Mouse (Mus musculus): ENCODE results near the gene Cdk14. TPM values are rescaled to one million over a fixed set of nuclear protein-coding genes. Genes with fewer than 3 reads are reported as not detected.

The Cdk14 gene
- polyA plus RNA-seq, 1 experiment from 2014 or later: 25.5 TPM

- WGBS: 49% methylated on average over 8 of the region's 8 CpGs
- Histone ChIP-seq H3K4me2 (no peak overlapping the region), H3K27ac (ENCODE audit: low read depth, low read length) (0 out of 2 replicates have a peak overlapping the region, but pooled peaks have one; percentile 2), H3K9ac (ENCODE audit: low read length) (no peak overlapping the region), H3K4me3 (ENCODE audit: low read depth, low read length) (no peak overlapping the region), H3K36me3 (ENCODE audit: control insufficient read depth, insufficient read depth, low read length) (no peaks in the 10 kb centered on the region), H3K4me1 (ENCODE audit: control insufficient read depth, insufficient read depth, low read length) (peaks cover 30% of the 10 kb centered on the region), H3K9me3 (ENCODE audit: control insufficient read depth, low read length) (no peaks in the 10 kb centered on the region), H3K27me3 (ENCODE audit: control insufficient read depth, insufficient read depth, low read length) (no peaks in the 10 kb centered on the region)
- no peak for ATAC-seq (ENCODE audit: low FRiP score)
- DNase-seq (ENCODE audit: low spot score, missing footprints): peak; percentile 86
These were observed 553.2 kb downstream of the Cdk14 start for GRCm38 (mm10) chr5:4866945-4867344.

GRCm38 (mm10) chr5:4866099-4866498 lies 554.0 kb downstream of the Cdk14 start:
- WGBS: 50% methylated on average over 1 of the region's 1 CpGs
- Histone ChIP-seq H3K9ac (ENCODE audit: low read length) (no peak overlapping the region), H3K4me1 (ENCODE audit: control insufficient read depth, insufficient read depth, low read length) (peaks cover 30% of the 10 kb centered on the region), H3K4me3 (ENCODE audit: low read depth, low read length) (no peak overlapping the region), H3K36me3 (ENCODE audit: control insufficient read depth, insufficient read depth, low read length) (no peaks in the 10 kb centered on the region), H3K27ac (ENCODE audit: low read depth, low read length) (no peak overlapping the region), H3K4me2 (no peak overlapping the region), H3K27me3 (ENCODE audit: control insufficient read depth, insufficient read depth, low read length) (no peaks in the 10 kb centered on the region), H3K9me3 (ENCODE audit: control insufficient read depth, low read length) (no peaks in the 10 kb centered on the region)
- ATAC-seq (ENCODE audit: low FRiP score) (no peak), DNase-seq (ENCODE audit: low spot score, missing footprints) (peak; percentile 85)

GRCm38 (mm10) chr5:4861592-4861991 lies 558.5 kb downstream of the Cdk14 start:
- Histone ChIP-seq H3K4me2 (no peak overlapping the region), H3K4me3 (ENCODE audit: low read depth, low read length) (no peak overlapping the region), H3K9me3 (ENCODE audit: control insufficient read depth, low read length) (no peaks in the 10 kb centered on the region), H3K27ac (ENCODE audit: low read depth, low read length) (no peak overlapping the region), H3K27me3 (ENCODE audit: control insufficient read depth, insufficient read depth, low read length) (no peaks in the 10 kb centered on the region), H3K9ac (ENCODE audit: low read length) (no peak overlapping the region), H3K4me1 (ENCODE audit: control insufficient read depth, insufficient read depth, low read length) (peaks cover 8% of the 10 kb centered on the region), H3K36me3 (ENCODE audit: control insufficient read depth, insufficient read depth, low read length) (no peaks in the 10 kb centered on the region)
- WGBS: 88% methylated on average over 9 of the region's 9 CpGs
- no peak for ATAC-seq (ENCODE audit: low FRiP score)
- peak; percentile 6 for DNase-seq (ENCODE audit: low spot score, missing footprints)

- ATAC-seq (ENCODE audit: low FRiP score): no peak
- no peak overlapping the region for H3K27ac ChIP-seq (ENCODE audit: low read depth, low read length)
These were observed 559.0 kb downstream of the Cdk14 start for GRCm38 (mm10) chr5:4861141-4861540.

GRCm38 (mm10) chr5:4858032-4858641 lies 562.0 kb downstream of the Cdk14 start:
- no peaks in the 10 kb centered on the region for H3K36me3 ChIP-seq (ENCODE audit: control insufficient read depth, insufficient read depth, low read length)
- 50% methylated on average over 5 of the region's 5 CpGs for WGBS
- H3K4me2 ChIP-seq: no peak overlapping the region
- DNase-seq (ENCODE audit: low spot score, missing footprints): peak; percentile 89
- H3K4me3 ChIP-seq (ENCODE audit: low read depth, low read length): no peak overlapping the region
- peak; percentile 77 for ATAC-seq (ENCODE audit: low FRiP score)
- no peaks in the 10 kb centered on the region for H3K9me3 ChIP-seq (ENCODE audit: control insufficient read depth, low read length)
- no peaks in the 10 kb centered on the region for H3K27me3 ChIP-seq (ENCODE audit: control insufficient read depth, insufficient read depth, low read length)
- H3K9ac ChIP-seq (ENCODE audit: low read length): no peak overlapping the region
- H3K27ac ChIP-seq (ENCODE audit: low read depth, low read length): no peak overlapping the region; the same call in 1 of the 2 replicates
- peaks cover 8% of the 10 kb centered on the region for H3K4me1 ChIP-seq (ENCODE audit: control insufficient read depth, insufficient read depth, low read length)

More at GRCm38 (mm10) chr5:4861141-4861540, 559.0 kb downstream of the Cdk14 start:
- DNase-seq (ENCODE audit: low spot score, missing footprints): no peak
- WGBS: 93% methylated on average over 2 of the region's 2 CpGs
- H3K9ac ChIP-seq (ENCODE audit: low read length): no peak overlapping the region
- H3K4me1 ChIP-seq (ENCODE audit: control insufficient read depth, insufficient read depth, low read length): peaks cover 8% of the 10 kb centered on the region
- H3K36me3 ChIP-seq (ENCODE audit: control insufficient read depth, insufficient read depth, low read length): no peaks in the 10 kb centered on the region
- no peaks in the 10 kb centered on the region for H3K9me3 ChIP-seq (ENCODE audit: control insufficient read depth, low read length)
- no peaks in the 10 kb centered on the region for H3K27me3 ChIP-seq (ENCODE audit: control insufficient read depth, insufficient read depth, low read length)
- H3K4me2 ChIP-seq: no peak overlapping the region
- H3K4me3 ChIP-seq (ENCODE audit: low read depth, low read length): no peak overlapping the region

- H3K4me1 ChIP-seq (ENCODE audit: control insufficient read depth, insufficient read depth, low read length): peaks cover 19% of the 10 kb centered on the region
- no peak overlapping the region for H3K9ac ChIP-seq (ENCODE audit: low read length)
- ATAC-seq (ENCODE audit: low FRiP score) (no peak), DNase-seq (ENCODE audit: low spot score, missing footprints) (peak; percentile 69)
- no peak overlapping the region for H3K27ac ChIP-seq (ENCODE audit: low read depth, low read length)
- H3K36me3 ChIP-seq (ENCODE audit: control insufficient read depth, insufficient read depth, low read length): no peaks in the 10 kb centered on the region
- H3K4me2 ChIP-seq: no peak overlapping the region
- H3K4me3 ChIP-seq (ENCODE audit: low read depth, low read length): no peak overlapping the region
- H3K27me3 ChIP-seq (ENCODE audit: control insufficient read depth, insufficient read depth, low read length): no peaks in the 10 kb centered on the region
- WGBS: 95% methylated on average over 2 of the region's 2 CpGs
- no peaks in the 10 kb centered on the region for H3K9me3 ChIP-seq (ENCODE audit: control insufficient read depth, low read length)
These were observed 566.6 kb downstream of the Cdk14 start for GRCm38 (mm10) chr5:4853503-4853902.

- H3K9ac ChIP-seq (ENCODE audit: low read length): no peak overlapping the region
- H3K4me3 ChIP-seq (ENCODE audit: low read depth, low read length): no peak overlapping the region
- peaks cover 12% of the 10 kb centered on the region for H3K4me1 ChIP-seq (ENCODE audit: control insufficient read depth, insufficient read depth, low read length)
- no peak overlapping the region for H3K27ac ChIP-seq (ENCODE audit: low read depth, low read length)
- no peak for ATAC-seq (ENCODE audit: low FRiP score)
- no peaks in the 10 kb centered on the region for H3K9me3 ChIP-seq (ENCODE audit: control insufficient read depth, low read length)
- H3K27me3 ChIP-seq (ENCODE audit: control insufficient read depth, insufficient read depth, low read length): no peaks in the 10 kb centered on the region
- DNase-seq (ENCODE audit: low spot score, missing footprints): peak; percentile 82
- H3K36me3 ChIP-seq (ENCODE audit: control insufficient read depth, insufficient read depth, low read length): no peaks in the 10 kb centered on the region
- WGBS: 83% methylated on average over 6 of the region's 6 CpGs
- H3K4me2 ChIP-seq: no peak overlapping the region
These were observed 567.3 kb downstream of the Cdk14 start for GRCm38 (mm10) chr5:4852711-4853320.

- peaks cover 11% of the 10 kb centered on the region for H3K4me1 ChIP-seq (ENCODE audit: control insufficient read depth, insufficient read depth, low read length)
- 91% methylated on average over 9 of the region's 9 CpGs for WGBS
- no peak overlapping the region for H3K9ac ChIP-seq (ENCODE audit: low read length)
- H3K4me3 ChIP-seq (ENCODE audit: low read depth, low read length): no peak overlapping the region
- H3K4me2 ChIP-seq: no peak overlapping the region
- peak; percentile 23; the same call in 1 of the 2 replicates for ATAC-seq (ENCODE audit: low FRiP score)
- H3K27me3 ChIP-seq (ENCODE audit: control insufficient read depth, insufficient read depth, low read length): no peaks in the 10 kb centered on the region
- H3K9me3 ChIP-seq (ENCODE audit: control insufficient read depth, low read length): no peaks in the 10 kb centered on the region
- no peaks in the 10 kb centered on the region for H3K36me3 ChIP-seq (ENCODE audit: control insufficient read depth, insufficient read depth, low read length)
- DNase-seq (ENCODE audit: low spot score, missing footprints): no peak
- peak overlapping the region; percentile 52 for H3K27ac ChIP-seq (ENCODE audit: low read depth, low read length)
These were observed 568.0 kb downstream of the Cdk14 start for GRCm38 (mm10) chr5:4851934-4852710.
